Mouse (Mus musculus) CH12.LX (cell line): ENCODE results near the gene Itprip.

ENCODE experiments used
- CTCF ChIP-seq, 2 experiments: IDR thresholded peaks in 1 of 2; conservative IDR thresholded peaks in 1 of 2; 2 replicates each; pipeline ENCODE4 v1.5.1; 2011 to 2012; ENCODE audit warnings: low read depth in 2 of 2, low read length in 2 of 2, improper control_type of control experiment in 1 of 2, inconsistent platforms in 1 of 2, mild to moderate bottlenecking in 1 of 2, moderate library complexity in 1 of 2
- POLR2A ChIP-seq: IDR thresholded peaks from 2 replicates; pipeline ENCODE4 v1.6.1; 2011; ENCODE audit warnings: low read depth, mild to moderate bottlenecking, improper control_type of control experiment, low read length

DNA sequence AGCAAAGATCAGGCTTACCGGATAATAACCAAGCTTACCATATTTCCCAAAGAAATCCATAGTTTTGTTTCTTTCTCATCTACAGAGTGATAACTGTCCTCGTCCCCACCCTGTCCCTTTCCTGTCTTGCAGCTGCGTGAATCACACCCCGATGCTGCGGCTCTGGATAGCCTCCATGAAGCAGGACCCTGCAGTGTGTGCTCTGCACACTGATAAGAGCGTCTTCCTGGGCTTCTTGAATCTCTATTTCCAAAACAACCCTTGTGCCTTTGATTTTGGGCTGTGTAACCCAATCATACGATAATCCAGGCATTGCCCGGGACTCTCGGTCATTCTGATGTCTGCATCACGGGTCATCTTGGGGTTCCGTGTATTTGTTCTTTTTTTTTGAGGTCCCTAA lies 33.2 kb downstream of the Itprip start:
- no peak for TF ChIP-seq POLR2A
- no peak for TF ChIP-seq CTCF (conservative IDR thresholded peaks at IDR 0.05 in 1 of 2, IDR thresholded peaks at IDR 0.05 in 1 of 2; ENCODE audit: low read depth in 2 of 2, low read length in 2 of 2)
